Mouse (Mus musculus) G1E-ER4 (cell line): ENCODE results near the gene Lrtm2. TPM values are rescaled to one million over a fixed set of nuclear protein-coding genes. Genes with fewer than 3 reads are reported as not detected.

Experiments used
- GATA1 ChIP-seq: IDR thresholded peaks from one replicate; pipeline ENCODE4 v1.8.0; 2012; ENCODE audit warnings: low read length, inconsistent platforms
- polyA plus RNA-seq: library from polyadenylated mRNA; stranded (reverse); fragments of >175 nt; gene quantifications from 2 replicates; pipeline ENCODE4 v1.2.3, GENCODE M21; 2012

Lrtm2 gene
- polyA plus RNA-seq, 1 experiment, result not detected

GRCm38 (mm10) chr6:119346257-119346656 lies 15.7 kb upstream of the Lrtm2 start:
- no peak for TF ChIP-seq GATA1

DNA sequence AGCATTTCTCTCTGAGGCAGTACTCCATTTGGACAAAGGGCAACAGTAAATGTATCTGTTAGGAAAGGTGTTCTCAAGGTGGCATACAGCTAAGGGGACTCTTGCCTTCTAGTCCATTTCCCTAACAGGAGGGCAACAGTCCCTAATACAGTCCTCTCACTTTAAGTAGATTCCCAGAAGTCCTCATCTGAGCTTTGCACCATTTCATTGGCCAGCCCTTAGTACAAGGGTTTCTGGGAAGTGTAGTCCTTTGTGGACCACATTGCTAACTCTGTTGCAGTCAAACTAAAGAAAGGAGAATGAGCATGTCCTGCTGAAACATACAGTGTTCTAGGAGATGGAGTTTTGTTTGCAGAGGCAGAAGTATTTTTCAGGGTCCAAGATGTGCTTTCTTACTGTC lies 10.8 kb upstream of the Lrtm2 start:
- no peak for TF ChIP-seq GATA1

DNA sequence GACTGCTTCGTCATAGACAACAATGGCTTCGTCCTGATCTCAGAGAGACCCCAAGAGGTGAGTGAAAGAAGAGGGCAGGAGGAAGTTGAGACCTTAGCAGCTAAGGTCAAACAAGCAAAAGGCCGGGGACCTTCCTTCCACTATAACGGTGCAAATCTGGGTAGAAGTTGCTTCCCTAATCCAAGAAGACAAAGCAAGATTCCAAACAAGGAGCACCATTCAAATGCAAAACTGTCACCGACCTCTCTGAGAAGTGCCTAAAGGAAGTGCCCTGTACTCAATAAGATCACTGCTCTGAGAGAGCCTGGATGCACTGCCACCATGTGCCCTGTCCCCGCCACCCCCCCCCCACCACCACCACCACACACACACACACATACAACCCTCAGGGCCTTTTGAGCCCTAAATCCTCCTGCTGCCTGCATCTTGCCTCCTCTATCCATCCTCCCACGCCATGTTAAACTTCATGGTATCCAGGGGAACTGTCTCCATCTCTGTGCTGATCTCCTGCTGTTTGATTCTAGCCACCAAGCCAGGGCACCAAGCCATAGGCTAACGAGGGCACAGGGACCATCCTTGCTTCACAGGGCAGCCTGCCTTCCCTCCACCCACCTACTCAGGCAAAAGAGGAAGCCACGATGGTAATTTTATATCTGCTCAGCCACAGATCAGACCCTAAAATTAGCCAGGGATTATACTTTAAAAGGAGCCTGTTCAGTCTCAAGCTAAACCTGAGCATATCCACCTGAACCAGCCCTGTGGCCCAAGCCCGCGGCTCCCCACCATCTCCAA lies 7.8 kb upstream of the Lrtm2 start:
- TF ChIP-seq GATA1, result no peak

- no peak for TF ChIP-seq GATA1
These were observed 6.7 kb upstream of the Lrtm2 start for GRCm38 (mm10) chr6:119337287-119337686.

DNA sequence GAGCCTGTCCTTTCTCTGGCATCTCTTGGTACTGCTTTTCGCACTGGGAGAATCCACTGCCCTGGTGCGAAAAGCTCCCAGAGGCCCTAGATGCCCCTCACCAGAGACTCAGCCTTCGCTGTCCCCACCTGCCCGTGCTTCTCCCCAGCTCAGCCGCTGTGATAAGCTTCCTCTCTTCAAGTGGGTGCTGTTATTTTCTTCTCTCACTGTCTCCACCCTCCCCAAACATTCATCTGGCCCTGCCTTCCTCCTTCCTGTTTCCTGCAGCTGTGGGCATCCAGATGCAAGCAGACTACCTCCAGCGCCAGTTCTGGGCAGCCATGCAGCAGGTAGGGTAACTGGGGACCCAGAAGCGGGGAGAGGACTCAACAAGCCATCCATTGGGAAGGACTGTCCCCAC lies 5.6 kb upstream of the Lrtm2 start:
- TF ChIP-seq GATA1, result no peak

GRCm38 (mm10) chr6:119333831-119334230 lies 3.3 kb upstream of the Lrtm2 start:
- TF ChIP-seq GATA1, result no peak

GRCm38 (mm10) chr6:119333202-119333601 lies 2.6 kb upstream of the Lrtm2 start:
- TF ChIP-seq GATA1, result no peak

DNA sequence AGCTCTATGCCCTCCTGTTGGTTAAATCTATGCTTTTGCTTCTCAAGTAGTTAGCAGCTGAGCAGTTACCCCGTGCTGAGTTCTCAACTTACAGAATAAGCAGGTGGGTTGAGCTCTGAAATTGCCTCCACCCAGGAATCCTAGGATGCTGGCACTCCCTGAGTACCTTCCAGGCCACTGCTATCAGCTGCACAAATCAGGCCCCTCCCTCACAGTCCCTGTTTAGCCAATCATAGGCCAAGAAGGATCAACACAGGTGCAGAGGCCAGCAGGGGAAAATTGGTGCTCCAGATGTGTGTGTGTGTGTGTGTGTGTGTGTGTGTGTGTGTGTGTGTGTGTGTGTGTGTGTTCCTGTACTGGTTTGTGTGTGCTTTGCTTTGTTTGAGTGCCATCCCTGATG lies 1.5 kb upstream of the Lrtm2 start:
- no peak for TF ChIP-seq GATA1

- TF ChIP-seq GATA1, result no peak
These were observed 630 bp downstream of the Lrtm2 start for GRCm38 (mm10) chr6:119329936-119330335.

DNA sequence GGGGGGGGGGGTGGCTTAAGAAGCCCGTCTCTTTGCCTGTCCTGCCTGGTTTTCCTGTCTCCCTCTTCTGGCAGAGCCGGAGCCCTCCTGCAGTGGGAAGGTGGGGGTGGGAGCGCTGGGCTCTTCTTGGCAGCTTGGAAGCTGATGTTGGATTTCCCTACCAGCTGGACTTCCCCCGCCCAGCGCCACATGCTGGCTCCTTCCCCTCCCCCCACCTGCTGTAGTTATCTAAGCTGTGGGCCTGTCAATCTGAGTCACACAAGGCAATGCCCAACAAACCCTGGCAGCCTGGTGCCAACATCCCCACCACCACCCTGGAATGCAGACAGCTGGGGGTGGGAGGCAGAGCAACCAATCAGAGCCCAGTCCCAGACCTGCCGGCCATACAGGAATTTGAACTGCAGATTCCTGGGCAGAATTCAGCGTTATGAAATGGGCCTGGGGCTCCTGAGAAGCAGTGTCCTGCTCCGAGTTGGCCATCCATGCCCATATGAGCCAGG lies 1.3 kb downstream of the Lrtm2 start:
- no peak for TF ChIP-seq GATA1

DNA sequence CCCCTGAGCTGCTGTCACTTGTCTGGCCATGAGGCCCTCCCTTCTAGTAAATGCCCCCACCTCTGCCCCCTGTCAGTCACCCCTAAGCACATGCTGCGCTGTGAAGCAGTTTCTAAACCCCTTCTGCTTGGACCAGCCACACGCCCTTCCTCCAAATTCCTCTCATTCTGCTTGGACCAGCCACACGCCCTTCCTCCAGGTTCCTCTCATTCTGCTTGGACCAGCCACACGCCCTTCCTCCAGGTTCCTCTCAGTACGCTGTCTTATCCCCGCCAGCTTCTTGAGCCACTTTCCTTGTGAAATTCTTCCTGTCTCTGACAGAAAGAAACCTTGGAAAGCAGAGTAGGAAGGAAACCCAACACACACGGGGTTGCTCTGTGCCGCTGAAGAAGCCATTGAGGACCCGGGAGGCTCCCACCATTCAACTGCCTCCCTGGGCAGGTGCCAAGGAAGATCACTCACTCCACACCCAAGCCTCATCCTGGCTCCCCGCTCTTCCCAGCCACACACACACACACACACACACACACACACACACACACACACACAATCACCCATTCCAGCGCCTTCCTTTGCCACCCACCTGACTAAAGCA lies 1.9 kb downstream of the Lrtm2 start:
- no peak for TF ChIP-seq GATA1

- TF ChIP-seq GATA1, result no peak
These were observed 4.0 kb downstream of the Lrtm2 start for GRCm38 (mm10) chr6:119326541-119326940.

GRCm38 (mm10) chr6:119325978-119326377 lies 4.6 kb downstream of the Lrtm2 start:
- no peak for TF ChIP-seq GATA1

DNA sequence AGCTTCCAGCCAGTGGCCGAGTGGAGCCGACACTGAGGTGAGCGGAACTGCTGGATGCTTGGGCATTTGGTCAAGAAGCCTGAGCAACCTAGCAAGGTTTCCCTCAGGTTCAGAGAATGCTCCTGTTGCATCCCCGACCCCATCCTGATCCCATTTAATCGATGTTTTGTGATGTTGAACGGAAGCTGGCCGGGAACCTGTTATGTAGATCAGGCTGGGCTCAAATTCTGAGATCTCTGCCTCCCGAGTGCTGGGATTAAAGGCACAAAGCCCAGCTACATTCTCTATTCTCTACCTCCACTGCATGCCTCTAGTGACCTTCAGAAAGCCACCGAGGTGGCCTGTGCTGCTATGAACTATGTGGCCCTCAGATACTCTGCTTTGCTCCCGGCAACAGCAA lies 5.8 kb downstream of the Lrtm2 start:
- TF ChIP-seq GATA1, result no peak

- no peak for TF ChIP-seq GATA1
These were observed 8.8 kb downstream of the Lrtm2 start for GRCm38 (mm10) chr6:119321752-119322151.

DNA sequence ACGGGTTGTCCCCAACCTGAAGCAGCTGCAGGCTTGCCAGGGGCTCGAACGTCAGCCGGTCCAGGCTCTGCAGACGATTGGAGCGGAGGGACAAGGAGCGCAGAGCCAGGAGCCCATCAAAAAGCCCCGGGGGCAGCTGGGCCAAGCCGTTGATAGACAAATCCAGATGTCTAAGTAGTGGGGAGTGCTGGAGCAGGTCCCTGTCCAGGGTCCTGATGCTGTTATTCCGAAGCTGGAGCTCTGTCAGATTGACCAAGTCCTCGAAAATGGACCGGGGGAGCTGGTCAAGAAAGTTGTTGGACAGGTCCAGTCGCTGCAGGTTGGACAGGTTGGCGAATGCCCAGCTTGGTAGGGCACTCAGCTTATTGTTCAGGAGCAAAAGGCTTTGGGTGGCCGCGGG lies 10.1 kb downstream of the Lrtm2 start:
- no peak for TF ChIP-seq GATA1

- TF ChIP-seq GATA1, result no peak
These were observed 11.2 kb downstream of the Lrtm2 start for GRCm38 (mm10) chr6:119319358-119319757.

GRCm38 (mm10) chr6:119318732-119319131 lies 11.8 kb downstream of the Lrtm2 start:
- no peak for TF ChIP-seq GATA1
